Mouse (Mus musculus): ENCODE measurements around the gene Rnaseh1.

- TF ChIP-seq CTCF (IDR thresholded peaks at IDR 0.05) (no peak), EP300 (IDR thresholded peaks at IDR 0.05) (no peak)
Measured at GRCm38 (mm10) chr12:28638778-28639177, 10.6 kb upstream of the Rnaseh1 start.
